Mouse (Mus musculus) myocyte (in vitro differentiated cells): ENCODE results near the gene Gmeb2. TPM values are rescaled to one million over a fixed set of nuclear protein-coding genes. Genes with fewer than 3 reads are reported as not detected.
A peak's percentile ranks its signal among the peaks of the same experiment; 100 is the strongest.

ENCODE experiments used
- H3K27me3 ChIP-seq: one replicate; pipeline ENCODE4 v1.6.1; 2011; ENCODE audit not compliant: control insufficient read depth, insufficient read depth, insufficient read length
- H3K36me3 ChIP-seq: one replicate; pipeline ENCODE4 v1.6.1; 2011; ENCODE audit not compliant: control insufficient read depth, insufficient read depth
- H3K4me2 ChIP-seq: one replicate; pipeline ENCODE4 v1.6.1; 2011; ENCODE audit warnings: low read depth, control low read depth
- H3K4me3 ChIP-seq: one replicate; pipeline ENCODE4 v1.5.1; 2011; ENCODE audit warnings: mild to moderate bottlenecking, control low read depth, moderate library complexity
- H3K79me2 ChIP-seq: one replicate; pipeline ENCODE4 v1.6.1; 2011; ENCODE audit not compliant: control insufficient read depth, insufficient read depth
- H3ac ChIP-seq: one replicate; pipeline ENCODE4 v1.6.1; 2011; ENCODE audit not compliant: control insufficient read depth, insufficient read length
- CEBPB ChIP-seq: IDR thresholded peaks from 2 replicates; pipeline ENCODE4 v1.6.1; 2011; ENCODE audit warnings: mild to moderate bottlenecking, moderate library complexity; ENCODE audit not compliant: poor library complexity, insufficient read depth, severe bottlenecking
- E2F4 ChIP-seq: IDR thresholded peaks from one replicate; pipeline ENCODE4 v1.6.1; 2011; ENCODE audit warnings: mild to moderate bottlenecking, control low read depth, moderate library complexity; ENCODE audit not compliant: insufficient read depth
- MAX ChIP-seq: IDR thresholded peaks from one replicate; pipeline ENCODE4 v1.6.1; 2011; ENCODE audit warnings: low read depth, mild to moderate bottlenecking, control low read depth
- MYOD1 ChIP-seq, 3 experiments: IDR thresholded peaks; one replicate each; pipeline ENCODE4 v1.6.1; 2011; ENCODE audit warnings: control low read depth in 2 of 3, low read depth in 2 of 3, mild to moderate bottlenecking in 2 of 3, moderate library complexity in 1 of 3; ENCODE audit not compliant: insufficient read length in 2 of 3, control insufficient read depth in 1 of 3
- MYOG ChIP-seq, 3 experiments: IDR thresholded peaks; one replicate each; pipeline ENCODE4 v1.6.1; 2011; ENCODE audit warnings: control low read depth in 2 of 3, low read depth in 2 of 3, mild to moderate bottlenecking in 2 of 3; ENCODE audit not compliant: insufficient read length in 2 of 3, control insufficient read depth in 1 of 3, insufficient read depth in 1 of 3
- POLR2A ChIP-seq: IDR thresholded peaks from one replicate; pipeline ENCODE4 v1.6.1; 2011; ENCODE audit warnings: low read depth, mild to moderate bottlenecking, control low read depth, moderate library complexity; ENCODE audit not compliant: insufficient read length
- POLR2AphosphoS2 ChIP-seq: IDR thresholded peaks from one replicate; pipeline ENCODE4 v1.6.1; 2011; ENCODE audit warnings: low read depth, control low read depth; ENCODE audit not compliant: insufficient read length
- REST ChIP-seq: IDR thresholded peaks from one replicate; pipeline ENCODE4 v1.6.1; 2011; ENCODE audit warnings: mild to moderate bottlenecking, control low read depth, moderate library complexity; ENCODE audit not compliant: insufficient read depth, insufficient read length
- SRF ChIP-seq: IDR thresholded peaks from one replicate; pipeline ENCODE4 v1.6.1; 2011; ENCODE audit warnings: low read depth; ENCODE audit not compliant: control insufficient read depth, insufficient read length
- TCF12 ChIP-seq: IDR thresholded peaks from one replicate; pipeline ENCODE4 v1.6.1; 2011; ENCODE audit warnings: mild to moderate bottlenecking, control low read depth; ENCODE audit not compliant: poor library complexity, insufficient read depth, severe bottlenecking
- TCF3 ChIP-seq: IDR thresholded peaks from one replicate; pipeline ENCODE4 v1.6.1; 2011; ENCODE audit warnings: low read depth, control low read depth; ENCODE audit not compliant: insufficient read length
- USF1 ChIP-seq: IDR thresholded peaks from one replicate; pipeline ENCODE4 v1.6.1; 2011; ENCODE audit warnings: low read depth, mild to moderate bottlenecking, control low read depth, moderate library complexity
- polyA plus RNA-seq: library from polyadenylated mRNA; unstranded; fragments of >200 nt; fragmentation: generic; extraction: Trizol; gene quantifications from one replicate; pipeline ENCODE4 v1.2.1, GENCODE M21; 2012; ENCODE audit warnings: missing spikeins

Gmeb2 gene
- polyA plus RNA-seq, 1 experiment = 11.0 TPM

DNA sequence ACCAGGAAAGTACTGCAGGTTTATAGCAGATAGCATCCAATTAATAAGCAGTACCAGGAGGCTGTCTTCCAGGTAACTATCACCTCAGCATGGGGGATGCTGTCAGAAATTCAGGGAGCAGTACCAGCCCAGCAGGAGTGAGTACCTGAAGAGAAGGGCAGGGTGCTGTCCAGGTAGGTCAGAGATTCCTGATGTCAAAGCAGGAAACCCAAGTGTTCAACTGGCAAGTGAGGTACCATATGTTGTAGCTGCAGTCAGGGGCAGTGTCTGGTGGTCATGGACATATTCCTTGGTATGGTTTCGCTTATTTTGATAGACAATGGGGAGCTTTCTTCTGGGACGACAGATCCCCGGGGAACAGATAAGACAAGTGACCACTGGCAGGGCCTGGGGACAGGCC lies 24.6 kb upstream of the Gmeb2 start:
- Histone ChIP-seq H3ac (no peak overlapping the region), H3K4me2 (no peak overlapping the region), H3K27me3 (peaks cover 18% of the 10 kb centered on the region), H3K79me2 (no peaks in the 10 kb centered on the region), H3K4me3 (no peak overlapping the region), H3K36me3 (no peaks in the 10 kb centered on the region)
- TF ChIP-seq MAX (no peak), MYOD1 (IDR thresholded peaks at IDR 0.05; ENCODE audit: control insufficient read depth in 1 of 3, insufficient read length in 2 of 3, low read depth in 2 of 3) (no peak), SRF (no peak), CEBPB (no peak), TCF12 (no peak), E2F4 (no peak), REST (no peak), POLR2AphosphoS2 (no peak), USF1 (no peak), MYOG (IDR thresholded peaks at IDR 0.05; ENCODE audit: control insufficient read depth in 1 of 3, insufficient read depth in 1 of 3, insufficient read length in 2 of 3, low read depth in 2 of 3) (no peak), POLR2A (no peak)

- TF ChIP-seq MAX = no peak
- no peak for TF ChIP-seq MYOG (IDR thresholded peaks at IDR 0.05; ENCODE audit: control insufficient read depth in 1 of 3, insufficient read depth in 1 of 3, insufficient read length in 2 of 3, low read depth in 2 of 3)
- TF ChIP-seq CEBPB = no peak
- no peak for TF ChIP-seq TCF12
- no peak for TF ChIP-seq SRF
- no peak for TF ChIP-seq TCF3
- H3K4me3 ChIP-seq = no peak overlapping the region
Observed at GRCm38 (mm10) chr2:181307144-181307804, 19.4 kb upstream of the Gmeb2 start.

GRCm38 (mm10) chr2:181304944-181305343 lies 17.1 kb upstream of the Gmeb2 start:
- no peak overlapping the region for H3K4me2 ChIP-seq
- no peaks in the 10 kb centered on the region for H3K27me3 ChIP-seq
- H3K36me3 ChIP-seq = peaks cover 6% of the 10 kb centered on the region
- no peaks in the 10 kb centered on the region for H3K79me2 ChIP-seq
- TF ChIP-seq CEBPB (no peak), TCF12 (no peak), POLR2A (no peak), E2F4 (no peak), MYOG (IDR thresholded peaks at IDR 0.05; ENCODE audit: control insufficient read depth in 1 of 3, insufficient read depth in 1 of 3, insufficient read length in 2 of 3, low read depth in 2 of 3) (no peak), USF1 (no peak), POLR2AphosphoS2 (no peak), MYOD1 (IDR thresholded peaks at IDR 0.05; ENCODE audit: control insufficient read depth in 1 of 3, insufficient read length in 2 of 3, low read depth in 2 of 3) (no peak), SRF (no peak), TCF3 (no peak), MAX (no peak), REST (no peak)
- H3K4me3 ChIP-seq = no peak overlapping the region
- no peak overlapping the region for H3ac ChIP-seq

More at GRCm38 (mm10) chr2:181307144-181307804, 19.4 kb upstream of the Gmeb2 start:
- H3K36me3 ChIP-seq = no peaks in the 10 kb centered on the region
- H3K27me3 ChIP-seq = no peaks in the 10 kb centered on the region
- no peak overlapping the region for H3K4me2 ChIP-seq
- no peaks in the 10 kb centered on the region for H3K79me2 ChIP-seq
- no peak overlapping the region for H3ac ChIP-seq

DNA sequence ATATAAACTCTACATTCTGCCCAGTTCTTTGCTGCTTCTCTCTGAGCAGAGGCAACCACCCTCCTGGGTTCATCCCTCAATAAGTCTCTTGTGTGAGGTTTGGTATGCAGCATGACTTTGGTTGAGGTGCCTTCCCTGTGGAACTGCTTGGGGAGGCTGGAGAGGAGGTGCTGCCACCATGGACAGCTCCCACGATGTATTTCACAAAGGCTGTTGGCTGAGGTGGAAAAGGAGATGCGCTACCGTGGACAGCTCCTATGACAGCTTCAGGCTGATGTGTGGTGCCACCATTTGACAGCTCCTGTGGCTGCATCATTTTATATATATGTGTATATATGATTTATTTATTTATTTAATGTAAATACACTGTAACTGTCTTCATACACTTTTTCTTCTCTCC lies 14.2 kb upstream of the Gmeb2 start:
- Histone ChIP-seq H3ac (no peak overlapping the region), H3K36me3 (peaks cover 6% of the 10 kb centered on the region), H3K4me3 (no peak overlapping the region), H3K79me2 (no peaks in the 10 kb centered on the region), H3K27me3 (no peaks in the 10 kb centered on the region), H3K4me2 (no peak overlapping the region)
- TF ChIP-seq REST (peak; percentile 99), E2F4 (no peak)

DNA sequence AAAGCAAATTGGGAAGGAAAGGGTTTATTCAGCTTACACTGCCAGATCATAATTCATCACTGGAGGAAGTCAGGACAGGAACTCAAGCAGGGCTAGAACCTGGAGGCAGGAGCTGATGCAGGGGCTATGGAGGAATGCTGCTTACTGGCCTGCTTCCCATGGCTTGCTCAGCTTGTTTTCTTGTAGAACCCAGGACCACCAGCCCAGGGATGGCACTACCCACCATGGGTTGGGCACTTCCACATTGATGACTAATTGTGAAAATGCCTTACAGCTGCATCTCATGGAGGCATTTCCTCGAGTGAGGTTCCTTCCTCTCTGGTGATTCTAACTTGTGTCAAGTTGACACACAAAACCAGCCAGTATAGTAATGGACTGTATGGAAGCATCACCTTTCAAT lies 3.1 kb upstream of the Gmeb2 start:
- H3K4me2 ChIP-seq = no peak overlapping the region
- no peak overlapping the region for H3K4me3 ChIP-seq
- TF ChIP-seq MYOG (IDR thresholded peaks at IDR 0.05; ENCODE audit: control insufficient read depth in 1 of 3, insufficient read depth in 1 of 3, insufficient read length in 2 of 3, low read depth in 2 of 3) = no peak
- TF ChIP-seq E2F4 = no peak
- no peak for TF ChIP-seq TCF3
- TF ChIP-seq POLR2A = no peak
- no peak for TF ChIP-seq CEBPB
- no peak for TF ChIP-seq TCF12
- TF ChIP-seq MAX = no peak
- TF ChIP-seq MYOD1 (IDR thresholded peaks at IDR 0.05; ENCODE audit: control insufficient read depth in 1 of 3, insufficient read length in 2 of 3, low read depth in 2 of 3) = no peak
- no peak for TF ChIP-seq USF1
- no peak for TF ChIP-seq REST
- no peak for TF ChIP-seq SRF
- TF ChIP-seq POLR2AphosphoS2 = no peak
- peaks cover 27% of the 10 kb centered on the region for H3K79me2 ChIP-seq
- H3K36me3 ChIP-seq = no peaks in the 10 kb centered on the region
- H3ac ChIP-seq = no peak overlapping the region
- no peaks in the 10 kb centered on the region for H3K27me3 ChIP-seq
